Mouse (Mus musculus): ENCODE measurements at regions not wholly inside any gene's neighbourhood (a gene's known extent, or its start where the extent isn't known, plus 50 kb on each side); places are given as distances from the start of the nearest gene placed in this dataset.

DNA sequence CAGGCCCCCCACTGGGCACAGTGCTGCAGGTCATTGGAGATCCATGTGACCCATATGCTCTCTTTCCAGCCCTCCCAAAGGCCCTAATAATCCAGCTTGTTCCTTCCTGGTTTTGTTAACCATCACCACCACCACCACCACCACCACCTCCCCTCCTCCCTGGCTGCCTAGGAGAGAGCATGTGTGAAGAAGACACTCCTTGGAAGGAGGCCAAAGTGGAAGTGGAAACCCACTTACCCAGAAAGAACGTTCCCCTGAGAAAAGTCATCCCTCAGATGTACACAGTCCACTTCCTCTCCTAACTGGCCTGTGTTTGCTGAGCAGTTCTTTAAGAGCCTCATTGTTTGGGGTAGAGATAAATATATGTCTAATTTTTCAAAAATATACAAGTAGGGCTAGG is 62.9 kb upstream of the Hand1 start:
- no peak for TF ChIP-seq POLR2A (IDR thresholded peaks at IDR 0.05; ENCODE audit: extremely low read depth, insufficient read depth, low read length)
- TF ChIP-seq CTCF (IDR thresholded peaks at IDR 0.05; ENCODE audit: low read depth, low read length): no peak

All from liver, adult 2 months (tissue).